Mouse (Mus musculus) bone marrow macrophage, adult 2 months (primary cell): ENCODE measurements around the gene Zfp276.

Experiments
- CTCF ChIP-seq: IDR thresholded peaks from 2 replicates; pipeline ENCODE4 v1.5.1; 2012; ENCODE audit warnings: low read depth, mild to moderate bottlenecking, low read length, moderate library complexity
- POLR2A ChIP-seq: IDR thresholded peaks from 2 replicates; pipeline ENCODE4 v1.6.1; 2012; ENCODE audit warnings: mild to moderate bottlenecking, low read depth, low read length, borderline replicate concordance

GRCm38 (mm10) chr8:123248596-123248995 lies 5.4 kb upstream of the Zfp276 start:
- no peak for TF ChIP-seq CTCF
- TF ChIP-seq POLR2A = no peak
